Mouse (Mus musculus) embryonic facial prominence, embryonic 14.5 days (tissue): ENCODE results near the gene Id4. TPM values are rescaled to one million over a fixed set of nuclear protein-coding genes. Genes with fewer than 3 reads are reported as not detected.
A peak's percentile ranks its signal among the peaks of the same experiment; 100 is the strongest.

Experiments
- ATAC-seq: fragments of 200-750 bp; cut with Nextera tagmentation; 2 replicates; pipeline ENCODE4 v1.8.0; 2017; ENCODE audit warnings: low read depth, moderate number of reproducible peaks, moderate TSS enrichment
- DNase-seq: peaks from one replicate; pipeline ENCODE4 v3.0.0-alpha.2; 2015; ENCODE audit warnings: low spot score
- H3K27ac ChIP-seq: fragments of 300-500 bp; sonication (generic); replicated peaks from 2 replicates; pipeline ENCODE4 v1.5.1; 2014; ENCODE audit warnings: low read depth, mild to moderate bottlenecking, low read length, moderate library complexity
- H3K27me3 ChIP-seq: fragments of 300-500 bp; sonication (generic); replicated peaks from 2 replicates; pipeline ENCODE4 v1.6.1; 2014; ENCODE audit warnings: low read length; ENCODE audit not compliant: control insufficient read depth, insufficient read depth
- H3K36me3 ChIP-seq: fragments of 300-500 bp; sonication (generic); 2 replicates; pipeline ENCODE4 v1.6.1; 2014; ENCODE audit warnings: low read length, mixed read lengths; ENCODE audit not compliant: control insufficient read depth, insufficient read depth
- H3K4me1 ChIP-seq: fragments of 300-500 bp; sonication (generic); 2 replicates; pipeline ENCODE4 v1.6.1; 2014; ENCODE audit warnings: antibody characterized with exemption, low read length; ENCODE audit not compliant: control insufficient read depth, insufficient read depth
- H3K4me2 ChIP-seq: fragments of 300-500 bp; sonication (generic); 2 replicates; pipeline ENCODE4 v1.6.1; 2014; ENCODE audit warnings: low read depth, mild to moderate bottlenecking, low read length, moderate library complexity, mixed read lengths
- H3K4me3 ChIP-seq: fragments of 300-500 bp; sonication (generic); 2 replicates; pipeline ENCODE4 v1.5.1; 2014; ENCODE audit warnings: low read depth, mild to moderate bottlenecking, low read length
- H3K9ac ChIP-seq: fragments of 300-500 bp; sonication (generic); 2 replicates; pipeline ENCODE4 v1.6.1; 2014; ENCODE audit warnings: low read depth, mild to moderate bottlenecking, low read length, moderate library complexity, mixed read lengths
- H3K9me3 ChIP-seq: fragments of 300-500 bp; sonication (generic); 2 replicates; pipeline ENCODE4 v1.6.1; 2016; ENCODE audit warnings: low read length; ENCODE audit not compliant: control insufficient read depth
- WGBS: fragments of 180-500 bp; shearing (Covaris S2); extraction: QIAGEN DNeasy Blood & Tissue Kit; methylation state at CpG from one replicate; pipeline ENCODE4 v1.1.7; 2014; 5-methylcytosine and 5-hydroxymethylcytosine counted together
- polyA plus RNA-seq: library from polyadenylated mRNA; unstranded; fragments of >200 nt; fragmentation: Nextera tagmentation; extraction: Ambion mirVana; gene quantifications from 2 replicates; pipeline ENCODE4 v1.2.1, GENCODE M21; 2014

Id4 gene
- polyA plus RNA-seq, 1 experiment from 2014 or later, result 11.8 TPM

- 43% methylated on average over 5 of the region's 5 CpGs for WGBS
- ATAC-seq, result no peak
- no peak for DNase-seq
- Histone ChIP-seq H3K4me3 (no peak overlapping the region), H3K9ac (no peak overlapping the region), H3K9me3 (no peaks in the 10 kb centered on the region), H3K36me3 (no peaks in the 10 kb centered on the region), H3K4me1 (no peaks in the 10 kb centered on the region; the same call in 1 of the 2 replicates), H3K27ac (no peak overlapping the region), H3K27me3 (no peaks in the 10 kb centered on the region), H3K4me2 (no peak overlapping the region)
Measured at GRCm38 (mm10) chr13:48245235-48246012, 15.6 kb upstream of the Id4 start.

- ATAC-seq, result no peak
- whole genome bisulfite sequencing, result 48% methylated on average over 2 of the region's 2 CpGs
- DNase-seq, result no peak
- Histone ChIP-seq H3K4me1 (no peaks in the 10 kb centered on the region), H3K9ac (no peak overlapping the region), H3K9me3 (peaks cover 12% of the 10 kb centered on the region; the same call in 1 of the 2 replicates), H3K27ac (no peak overlapping the region), H3K4me3 (no peak overlapping the region), H3K4me2 (no peak overlapping the region), H3K36me3 (no peaks in the 10 kb centered on the region), H3K27me3 (no peaks in the 10 kb centered on the region)
Measured at GRCm38 (mm10) chr13:48252559-48252958, 8.5 kb upstream of the Id4 start.

GRCm38 (mm10) chr13:48255026-48255425 is 6.0 kb upstream of the Id4 start:
- ATAC-seq, result no peak
- H3K27me3 ChIP-seq, result no peaks in the 10 kb centered on the region
- no peaks in the 10 kb centered on the region for H3K36me3 ChIP-seq
- 91% methylated on average over 8 of the region's 8 CpGs for WGBS
- H3K27ac ChIP-seq, result no peak overlapping the region
- H3K4me3 ChIP-seq, result no peak overlapping the region
- DNase-seq, result no peak
- peaks cover 12% of the 10 kb centered on the region; the same call in 1 of the 2 replicates for H3K9me3 ChIP-seq
- H3K4me1 ChIP-seq, result peaks cover 3% of the 10 kb centered on the region; the same call in 1 of the 2 replicates
- no peak overlapping the region for H3K9ac ChIP-seq
- H3K4me2 ChIP-seq, result no peak overlapping the region

- Histone ChIP-seq H3K4me2 (peak overlapping the region; percentile 91), H3K9me3 (no peaks in the 10 kb centered on the region), H3K27me3 (no peaks in the 10 kb centered on the region), H3K36me3 (no peaks in the 10 kb centered on the region), H3K4me1 (peaks cover 3% of the 10 kb centered on the region; the same call in 1 of the 2 replicates), H3K4me3 (peak overlapping the region; percentile 83), H3K9ac (peak overlapping the region; percentile 86), H3K27ac (peak overlapping the region; percentile 93)
- WGBS, result under 1% methylated on average over 30 of the region's 98 CpGs
- ATAC-seq (peak; percentile 27), DNase-seq (peak; percentile 58)
Measured at GRCm38 (mm10) chr13:48261341-48262221, 553 bp downstream of the Id4 start.

- H3K27ac ChIP-seq, result peak overlapping the region; percentile 93; the same call in 1 of the 2 replicates
- H3K4me3 ChIP-seq, result peak overlapping the region; percentile 83
- no peaks in the 10 kb centered on the region for H3K36me3 ChIP-seq
- peak; percentile 61 for DNase-seq
- under 1% methylated on average over 20 of the region's 25 CpGs for WGBS
- H3K9me3 ChIP-seq, result no peaks in the 10 kb centered on the region
- H3K9ac ChIP-seq, result peak overlapping the region; percentile 86
- peaks cover 3% of the 10 kb centered on the region; the same call in 1 of the 2 replicates for H3K4me1 ChIP-seq
- H3K27me3 ChIP-seq, result no peaks in the 10 kb centered on the region
- H3K4me2 ChIP-seq, result peak overlapping the region; percentile 91
- ATAC-seq, result no peak
Measured at GRCm38 (mm10) chr13:48262451-48262969, 1.5 kb downstream of the Id4 start.

- DNase-seq (no peak), ATAC-seq (no peak)
- Histone ChIP-seq H3K36me3 (no peaks in the 10 kb centered on the region), H3K27ac (no peak overlapping the region), H3K4me2 (no peak overlapping the region), H3K9ac (no peak overlapping the region), H3K4me3 (peak overlapping the region; percentile 4; the same call in 1 of the 2 replicates), H3K4me1 (no peaks in the 10 kb centered on the region), H3K9me3 (no peaks in the 10 kb centered on the region), H3K27me3 (no peaks in the 10 kb centered on the region)
- 66% methylated on average over 6 of the region's 6 CpGs for WGBS
Measured at GRCm38 (mm10) chr13:48265029-48265428, 4.0 kb downstream of the Id4 start.

GRCm38 (mm10) chr13:48273451-48274069 is 12.5 kb downstream of the Id4 start:
- 0 out of 2 replicates have a peak overlapping the region, but pooled peaks have one; percentile 32 for H3K9ac ChIP-seq

GRCm38 (mm10) chr13:48274107-48274506 is 13.1 kb downstream of the Id4 start:
- no peak overlapping the region for H3K4me3 ChIP-seq
- H3K9ac ChIP-seq, result no peak overlapping the region
- H3K9me3 ChIP-seq, result no peaks in the 10 kb centered on the region
- peaks cover 5% of the 10 kb centered on the region; the same call in 1 of the 2 replicates for H3K4me1 ChIP-seq
- H3K27ac ChIP-seq, result no peak overlapping the region
- 92% methylated on average over 1 of the region's 1 CpGs for WGBS
- ATAC-seq (no peak), DNase-seq (no peak)
- H3K4me2 ChIP-seq, result no peak overlapping the region
- H3K27me3 ChIP-seq, result no peaks in the 10 kb centered on the region
- no peaks in the 10 kb centered on the region for H3K36me3 ChIP-seq

More at GRCm38 (mm10) chr13:48273451-48274069, 12.5 kb downstream of the Id4 start:
- H3K27me3 ChIP-seq, result no peaks in the 10 kb centered on the region
- peak overlapping the region; percentile 66 for H3K4me2 ChIP-seq
- DNase-seq (peak; percentile 79), ATAC-seq (peak; percentile 87)
- H3K36me3 ChIP-seq, result no peaks in the 10 kb centered on the region
- WGBS, result 4% methylated on average over 15 of the region's 15 CpGs
- H3K4me1 ChIP-seq, result peaks cover 5% of the 10 kb centered on the region; the same call in 1 of the 2 replicates
- H3K4me3 ChIP-seq, result peak overlapping the region; percentile 30
- no peak overlapping the region for H3K27ac ChIP-seq
- no peaks in the 10 kb centered on the region for H3K9me3 ChIP-seq
